Mouse (Mus musculus) activated CD4-positive, CD25-positive, alpha-beta regulatory T cell, adult 4 months (primary cell): ENCODE measurements around the gene Crocc2. TPM values are rescaled to one million over a fixed set of nuclear protein-coding genes. Genes with fewer than 3 reads are reported as not detected.

Source experiments
- ATAC-seq: one replicate; pipeline ENCODE4 v1.8.0; 2017
- polyA plus RNA-seq, 2 experiments: library from polyadenylated mRNA; unstranded; fragments of 100-300 nt; shearing (Covaris generic); gene quantifications; one replicate each; pipeline ENCODE4 v1.2.1; 2017

The Crocc2 gene
- polyA plus RNA-seq, 2 experiments from 2014 or later = not detected

DNA sequence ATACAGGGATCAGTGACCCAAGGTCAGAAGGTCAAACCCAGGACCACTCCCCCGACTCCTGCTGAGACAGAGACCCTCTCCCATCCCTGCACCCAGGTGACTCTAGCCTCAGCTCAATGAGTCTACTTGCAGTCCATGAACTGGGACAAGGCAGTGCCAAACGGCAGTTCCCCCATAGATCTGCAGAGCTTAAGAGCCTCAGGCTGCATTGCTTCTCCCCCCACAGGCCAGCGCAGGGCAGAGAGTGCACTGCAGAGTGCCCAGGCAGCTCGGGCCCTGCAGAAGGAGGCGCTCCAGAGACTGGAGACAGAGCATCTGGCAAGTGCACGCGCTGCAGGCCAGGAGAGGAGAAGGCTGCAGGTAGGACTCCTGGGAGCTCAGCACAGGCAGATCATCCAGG lies 49.0 kb downstream of the Crocc2 start:
- ATAC-seq = no peak

- no peak for ATAC-seq
Observed at GRCm38 (mm10) chr1:93220776-93221175, 52.3 kb downstream of the Crocc2 start.

DNA sequence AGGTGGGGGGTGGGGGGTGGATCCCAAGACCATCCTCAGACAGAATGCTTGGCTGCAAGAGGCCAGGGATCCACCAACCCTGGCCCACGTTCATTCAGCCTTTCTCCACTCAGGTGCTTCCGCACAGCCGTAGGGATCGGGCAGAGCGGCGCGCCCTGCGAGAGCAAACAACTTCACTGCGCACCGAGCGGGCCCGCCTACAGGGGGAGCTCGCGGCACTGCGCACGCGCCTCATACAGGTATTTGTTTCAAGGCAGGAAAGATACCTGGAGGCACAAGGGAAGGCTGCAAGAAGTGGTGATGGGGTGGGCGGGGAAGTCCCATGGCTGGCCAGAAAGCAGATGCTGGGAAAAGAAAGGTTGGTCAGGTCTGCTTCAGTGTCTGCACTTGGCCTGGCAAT lies 55.4 kb downstream of the Crocc2 start:
- ATAC-seq = no peak

GRCm38 (mm10) chr1:93225226-93225625 lies 56.7 kb downstream of the Crocc2 start:
- ATAC-seq = no peak

DNA sequence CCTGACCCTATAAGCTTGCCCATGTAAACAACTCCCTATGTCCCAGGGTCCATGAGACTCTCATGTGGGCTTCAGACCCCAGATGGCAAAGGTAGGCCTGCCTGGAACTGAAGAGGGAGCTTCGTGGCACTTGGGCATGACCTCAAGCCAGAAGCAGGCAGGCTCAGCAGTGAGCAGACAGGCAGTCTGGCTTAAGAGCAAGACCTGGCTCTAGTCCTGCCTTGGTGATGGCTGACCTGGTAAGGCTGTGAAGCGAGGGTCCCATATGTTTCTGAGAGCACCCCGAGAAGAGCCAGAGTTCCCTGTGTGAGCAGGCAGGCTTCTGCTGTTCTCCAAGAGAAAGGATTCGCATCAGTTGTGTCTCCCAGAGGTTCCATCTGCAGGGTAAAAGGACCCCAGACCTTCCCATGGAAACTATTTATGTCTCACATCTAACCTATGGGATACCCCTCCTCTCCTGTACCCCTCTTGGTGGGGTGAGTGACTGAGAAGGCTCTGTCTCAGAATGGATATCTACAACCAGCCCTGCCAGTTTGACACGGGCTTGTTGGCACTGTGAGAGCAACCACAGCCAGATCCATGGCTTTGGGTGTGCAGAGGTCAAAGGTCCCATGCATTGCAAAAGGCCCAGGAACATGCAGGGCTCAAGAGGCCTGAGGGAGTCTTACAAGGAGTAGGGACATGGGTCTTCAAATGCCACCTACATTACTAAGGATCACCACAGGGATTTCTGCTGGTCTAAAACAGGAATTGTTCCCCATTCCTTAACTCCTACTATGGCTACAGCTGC lies 57.4 kb downstream of the Crocc2 start:
- no peak for ATAC-seq

- ATAC-seq = no peak
Observed at GRCm38 (mm10) chr1:93227303-93227975, 58.9 kb downstream of the Crocc2 start.

DNA sequence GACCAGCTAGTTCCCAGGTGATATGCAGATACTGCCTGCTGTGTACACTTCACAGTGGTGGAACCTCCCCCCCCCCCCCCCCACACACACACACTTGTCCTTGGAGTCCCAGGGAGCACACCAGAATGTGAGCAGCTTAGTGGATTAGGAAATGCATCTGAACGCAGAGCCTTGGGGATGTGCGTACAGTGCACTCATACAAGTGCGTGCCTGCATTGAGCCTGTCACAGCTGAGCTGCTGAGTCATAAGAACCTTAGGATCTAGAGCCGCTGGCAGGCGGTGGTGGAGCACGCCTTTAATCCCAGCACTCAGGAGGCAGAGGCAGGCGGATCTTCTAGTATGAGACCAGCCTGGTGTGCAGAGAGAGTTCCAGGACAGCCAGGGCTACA lies 59.4 kb downstream of the Crocc2 start:
- ATAC-seq = no peak

DNA sequence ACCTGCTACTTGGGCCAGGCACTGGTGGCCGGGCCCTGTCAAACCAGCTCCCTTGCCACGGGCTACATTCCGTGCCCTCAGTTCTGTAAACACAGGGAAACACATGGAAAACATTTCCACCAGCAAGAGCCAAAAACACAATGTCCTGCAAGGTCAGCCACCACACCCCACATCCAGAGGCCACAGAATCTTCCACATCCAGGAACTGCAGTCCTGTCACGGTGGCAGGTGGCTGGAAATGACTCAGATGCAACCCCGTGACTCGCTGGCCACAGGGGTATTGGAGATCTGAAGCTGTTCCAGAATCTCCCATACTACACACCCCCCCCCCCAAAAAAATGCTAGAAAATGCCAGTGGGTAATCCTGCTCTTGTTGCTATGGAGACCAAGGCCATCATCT lies 60.7 kb downstream of the Crocc2 start:
- ATAC-seq = no peak

GRCm38 (mm10) chr1:93229626-93230025 lies 61.1 kb downstream of the Crocc2 start:
- no peak for ATAC-seq

DNA sequence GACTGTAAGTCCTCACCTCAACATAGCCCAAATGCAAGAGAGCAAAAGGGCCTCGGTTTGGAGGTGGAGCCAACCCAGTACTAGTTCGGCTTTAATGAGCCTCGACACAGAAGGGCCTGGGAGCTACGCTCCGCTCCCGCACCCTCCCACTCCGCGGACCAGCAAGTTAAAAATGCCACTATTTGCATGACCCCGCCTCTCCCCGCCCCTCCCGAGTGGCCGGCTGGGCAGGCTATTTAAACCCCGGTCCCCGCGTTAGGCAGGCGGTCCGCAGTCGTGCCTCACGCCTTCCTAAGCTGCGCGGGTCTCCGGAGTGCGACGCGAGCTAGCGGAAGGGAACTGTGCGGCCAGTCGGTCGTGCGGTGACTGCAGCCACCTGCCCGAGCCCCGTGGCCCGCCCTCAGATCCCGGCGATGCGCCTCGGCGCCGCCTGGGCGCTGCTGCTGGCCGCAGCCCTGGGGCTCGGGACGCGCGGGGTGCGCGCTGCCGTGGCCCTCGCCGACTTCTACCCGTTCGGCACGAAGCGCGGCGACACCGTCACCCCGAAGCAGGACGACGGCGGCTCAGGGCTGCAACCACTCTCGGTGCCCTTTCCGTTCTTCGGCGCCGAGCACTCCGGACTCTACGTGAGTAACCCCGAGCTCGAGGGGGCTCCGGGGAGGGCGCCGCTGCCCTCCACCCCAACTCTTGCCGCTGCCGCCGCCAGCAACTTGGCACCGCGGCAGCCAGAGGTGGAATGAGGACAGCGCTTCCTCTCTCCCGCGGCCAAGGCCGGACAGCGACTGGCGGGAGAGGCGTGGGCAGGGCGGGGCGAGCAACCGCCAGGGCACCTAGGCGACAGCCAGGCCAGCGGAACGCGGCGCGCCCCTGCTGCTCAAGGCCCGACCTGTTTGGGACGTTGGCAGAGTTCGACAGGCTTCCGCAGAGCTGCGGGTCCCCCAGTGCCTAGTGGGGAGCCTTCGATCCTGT lies 67.3 kb downstream of the Crocc2 start, which contains the start of gene Sned1:
Gene Sned1 (plus strand): TSS at position 266 of the 969 bp plus-strand sequence.
- ATAC-seq = no peak

GRCm38 (mm10) chr1:93236545-93236924 lies 68.0 kb downstream of the Crocc2 start:
- ATAC-seq = no peak

DNA sequence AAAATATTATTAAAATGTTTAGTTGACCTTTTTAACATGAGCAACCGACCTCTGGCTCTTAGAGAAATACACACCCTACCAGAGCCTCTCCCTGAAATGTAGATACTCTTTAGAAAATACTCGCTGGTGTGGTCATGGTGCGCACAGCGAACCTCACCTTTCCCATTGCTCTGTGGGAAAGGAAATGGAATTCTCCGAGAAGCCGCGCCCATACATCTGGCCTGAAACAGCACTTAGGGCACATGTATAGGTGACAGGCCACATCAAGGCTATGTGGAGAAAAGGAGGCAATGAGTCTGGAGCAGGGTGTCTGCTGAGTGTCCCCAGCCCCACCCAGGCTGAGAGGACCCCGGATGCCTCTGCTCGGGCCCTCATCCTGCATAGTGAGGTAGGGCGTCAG lies 69.2 kb downstream of the Crocc2 start:
- ATAC-seq = no peak

DNA sequence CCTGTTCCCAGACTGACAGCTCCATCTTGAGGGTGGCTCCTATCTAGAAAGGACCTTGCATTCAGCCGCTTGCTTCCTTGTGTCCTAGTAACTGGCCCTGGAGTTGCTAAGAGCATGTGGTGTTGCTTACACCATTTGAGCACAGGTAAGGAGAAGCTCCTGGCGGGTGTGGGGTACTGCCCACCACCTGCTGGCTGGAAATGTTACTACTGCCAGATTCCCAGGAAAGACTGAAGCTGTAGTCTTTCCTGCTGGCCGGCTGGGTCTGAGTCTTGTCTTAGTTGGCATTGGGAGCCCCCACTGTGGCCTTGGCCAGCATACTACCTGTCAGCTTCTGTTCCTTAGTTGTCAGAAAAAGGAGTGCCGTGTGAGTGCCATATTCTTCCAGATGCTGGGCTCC lies 69.7 kb downstream of the Crocc2 start:
- ATAC-seq = no peak

- ATAC-seq = no peak
Observed at GRCm38 (mm10) chr1:93245936-93246335, 77.4 kb downstream of the Crocc2 start.

DNA sequence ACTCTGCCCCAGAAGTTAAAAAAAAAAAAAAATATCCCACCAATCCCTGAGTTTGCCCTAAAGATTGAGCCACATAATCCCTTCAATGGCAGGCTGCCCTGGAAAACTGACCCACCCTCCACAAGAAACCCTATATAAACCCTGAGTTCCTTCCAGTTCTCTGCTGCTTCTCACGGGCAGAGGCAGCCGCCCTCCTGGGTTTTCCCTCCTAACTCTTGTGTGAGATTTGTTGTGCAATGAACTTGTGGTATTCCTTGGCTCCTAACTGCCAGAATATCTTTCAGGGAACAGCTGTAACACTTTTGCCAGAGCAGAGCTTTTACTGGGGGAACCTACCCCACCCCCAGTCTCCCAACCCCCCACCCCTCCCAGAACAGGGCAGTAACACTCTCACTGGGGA lies 84.1 kb downstream of the Crocc2 start:
- ATAC-seq = no peak

- no peak for ATAC-seq
Observed at GRCm38 (mm10) chr1:93255761-93256160, 87.2 kb downstream of the Crocc2 start.

DNA sequence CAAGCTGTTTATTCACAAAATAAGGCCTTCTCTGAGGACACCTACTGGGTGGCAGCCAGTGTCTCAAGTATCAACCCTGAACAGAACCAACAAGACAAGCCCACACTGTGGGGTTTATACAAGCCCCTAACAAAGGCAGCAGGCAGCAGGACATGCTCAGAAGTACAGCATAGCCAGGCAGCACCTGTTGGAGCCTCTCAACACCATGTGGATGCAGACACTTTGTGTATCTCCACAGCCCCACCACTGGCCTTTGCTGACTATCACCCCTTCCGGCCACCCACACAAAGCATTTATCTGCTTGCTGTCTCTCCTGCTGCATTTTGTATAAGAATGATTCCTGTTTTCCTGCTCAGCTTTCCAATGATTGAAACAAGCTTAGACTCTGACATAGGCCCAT lies 89.0 kb downstream of the Crocc2 start:
- ATAC-seq = no peak

GRCm38 (mm10) chr1:93267207-93267606 lies 98.7 kb downstream of the Crocc2 start:
- ATAC-seq = no peak

DNA sequence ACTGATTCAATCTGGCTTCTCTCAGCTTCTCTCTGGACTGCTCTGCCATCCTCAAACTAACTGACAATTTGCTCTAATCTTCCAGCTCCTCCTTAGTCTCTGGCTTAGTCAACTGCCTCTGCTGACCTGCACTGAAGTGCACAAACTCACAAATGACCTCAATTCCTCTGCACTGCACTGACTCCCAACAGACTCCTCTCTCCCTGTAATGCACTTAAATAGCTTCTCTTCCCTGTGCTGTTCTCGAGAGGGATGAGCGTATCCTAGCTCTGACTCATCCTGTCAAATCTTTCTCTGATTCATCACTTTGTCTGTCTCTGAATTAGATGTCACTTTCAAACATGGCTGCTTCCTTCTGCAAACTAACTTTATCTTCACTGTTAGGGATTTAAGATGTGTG lies 99.7 kb downstream of the Crocc2 start:
- no peak for ATAC-seq

GRCm38 (mm10) chr1:93270516-93271240 lies 102.2 kb downstream of the Crocc2 start:
- ATAC-seq = no peak

GRCm38 (mm10) chr1:93271751-93272150 lies 103.2 kb downstream of the Crocc2 start:
- no peak for ATAC-seq

DNA sequence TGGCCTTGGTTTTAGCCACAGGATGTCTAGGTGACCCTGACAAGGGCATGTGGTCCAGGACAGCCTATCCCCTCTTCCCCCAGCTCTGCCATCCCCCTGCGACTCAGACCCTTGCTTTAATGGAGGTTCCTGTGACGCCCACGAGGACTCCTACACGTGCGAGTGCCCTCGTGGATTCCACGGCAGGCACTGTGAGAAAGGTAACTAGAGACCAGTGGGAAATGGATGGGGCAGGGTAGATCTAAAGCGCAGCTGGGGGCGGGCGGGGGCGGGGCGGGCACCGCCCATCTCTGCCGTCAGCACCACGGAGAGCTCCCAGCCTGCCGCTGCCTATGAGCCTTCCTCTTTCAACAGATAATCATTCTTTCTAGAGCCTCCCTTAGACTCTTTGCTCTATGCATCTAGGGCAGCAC lies 103.9 kb downstream of the Crocc2 start:
- ATAC-seq = no peak
